Mouse (Mus musculus) bone marrow macrophage, adult 2 months (primary cell): ENCODE measurements around the gene Gstm1.

Source experiments
- CTCF ChIP-seq: IDR thresholded peaks from 2 replicates; pipeline ENCODE4 v1.5.1; 2012; ENCODE audit warnings: low read depth, mild to moderate bottlenecking, low read length, moderate library complexity
- POLR2A ChIP-seq: IDR thresholded peaks from 2 replicates; pipeline ENCODE4 v1.6.1; 2012; ENCODE audit warnings: mild to moderate bottlenecking, low read depth, low read length, borderline replicate concordance

GRCm38 (mm10) chr3:108026049-108026448 lies 8.3 kb upstream of the Gstm1 start:
- no peak for TF ChIP-seq CTCF
- TF ChIP-seq POLR2A: no peak
